Mouse (Mus musculus) E14TG2a.4 (cell line): Measurements from ENCODE around the gene Fbxo4.

ENCODE experiments used
- H3K27me3 ChIP-seq: 2 replicates; pipeline ENCODE4 v1.6.1; 2014; ENCODE audit warnings: low read length, control low read depth; ENCODE audit not compliant: insufficient read depth
- H3K36me3 ChIP-seq: 2 replicates; pipeline ENCODE4 v1.6.1; 2014; ENCODE audit warnings: low read length, control low read depth; ENCODE audit not compliant: insufficient read depth
- H3K4me1 ChIP-seq: replicated peaks from 2 replicates; pipeline ENCODE4 v1.6.1; 2014; ENCODE audit warnings: low read depth, low read length, control low read depth
- H3K4me3 ChIP-seq: replicated peaks from 2 replicates; pipeline ENCODE4 v1.5.1; 2014; ENCODE audit warnings: mild to moderate bottlenecking, low read length
- H3K9me3 ChIP-seq: 2 replicates; pipeline ENCODE4 v1.6.1; 2014; ENCODE audit warnings: low read length, control low read depth
- CTCF ChIP-seq: conservative IDR thresholded peaks from 2 replicates; pipeline ENCODE4 v1.5.1; 2014; ENCODE audit warnings: low read length
- NANOG ChIP-seq: IDR thresholded peaks from 2 replicates; pipeline ENCODE4 v1.6.1; 2014; ENCODE audit warnings: borderline replicate concordance, low read length, mixed read lengths
- POU5F1 ChIP-seq: IDR thresholded peaks from 2 replicates; pipeline ENCODE4 v1.6.1; 2014; ENCODE audit warnings: low read length, borderline replicate concordance

Fbxo4 gene

GRCm38 (mm10) chr15:3979061-3979848 is at the start of gene Fbxo4:
Gene Fbxo4, minus strand, starts transcription at chr15:3979573.
- Histone ChIP-seq H3K9me3 (no peaks in the 10 kb centered on the region), H3K4me3 (peak within 1 kb of the TSS; percentile 81), H3K4me1 (peaks cover 8% of the 10 kb centered on the region), H3K27me3 (no peaks in the 10 kb centered on the region), H3K36me3 (peaks cover 22% of the 10 kb centered on the region)
- TF ChIP-seq CTCF: no peak
- no peak for TF ChIP-seq NANOG
- no peak for TF ChIP-seq POU5F1

GRCm38 (mm10) chr15:4028960-4029359 is 49.6 kb upstream of the Fbxo4 start:
- Histone ChIP-seq H3K27me3 (peaks cover 14% of the 10 kb centered on the region; the same call in 1 of the 2 replicates), H3K4me1 (peaks cover 45% of the 10 kb centered on the region), H3K4me3 (no peak overlapping the region), H3K9me3 (no peaks in the 10 kb centered on the region), H3K36me3 (no peaks in the 10 kb centered on the region)
- no peak for TF ChIP-seq POU5F1
- TF ChIP-seq CTCF: no peak
- no peak for TF ChIP-seq NANOG

- H3K27me3 ChIP-seq: peaks cover 14% of the 10 kb centered on the region; the same call in 1 of the 2 replicates
- no peaks in the 10 kb centered on the region for H3K9me3 ChIP-seq
- H3K4me1 ChIP-seq: peaks cover 43% of the 10 kb centered on the region
- TF ChIP-seq CTCF: no peak
- TF ChIP-seq POU5F1: no peak
- TF ChIP-seq NANOG: no peak
- no peaks in the 10 kb centered on the region for H3K36me3 ChIP-seq
- no peak overlapping the region for H3K4me3 ChIP-seq
These were observed 49.0 kb upstream of the Fbxo4 start for GRCm38 (mm10) chr15:4028411-4028700.

- peaks cover 38% of the 10 kb centered on the region for H3K4me1 ChIP-seq
- H3K4me3 ChIP-seq: peak overlapping the region; percentile 94
- H3K36me3 ChIP-seq: no peaks in the 10 kb centered on the region
- H3K27me3 ChIP-seq: peaks cover 17% of the 10 kb centered on the region
- no peak for TF ChIP-seq CTCF
- TF ChIP-seq POU5F1: no peak
- TF ChIP-seq NANOG: no peak
- H3K9me3 ChIP-seq: no peaks in the 10 kb centered on the region
These were observed 48.5 kb upstream of the Fbxo4 start for GRCm38 (mm10) chr15:4027671-4028410.

- Histone ChIP-seq H3K27me3 (peaks cover 17% of the 10 kb centered on the region), H3K9me3 (no peaks in the 10 kb centered on the region), H3K4me1 (peaks cover 29% of the 10 kb centered on the region), H3K36me3 (no peaks in the 10 kb centered on the region), H3K4me3 (peak overlapping the region; percentile 94)
- TF ChIP-seq POU5F1 (no peak), NANOG (no peak), CTCF (no peak)
These were observed 47.6 kb upstream of the Fbxo4 start for GRCm38 (mm10) chr15:4026831-4027584.

- peak within 1 kb of the TSS; percentile 94 for H3K4me3 ChIP-seq
These were observed 46.9 kb upstream of the Fbxo4 start, which contains the start of gene Oxct1 for GRCm38 (mm10) chr15:4026231-4026773. Gene Oxct1, plus strand, starts transcription at chr15:4026383.

GRCm38 (mm10) chr15:4025508-4025904 is 46.1 kb upstream of the Fbxo4 start:
- TF ChIP-seq CTCF: no peak
- no peak for TF ChIP-seq NANOG
- no peak for TF ChIP-seq POU5F1
- Histone ChIP-seq H3K4me3 (peak overlapping the region; percentile 94), H3K9me3 (no peaks in the 10 kb centered on the region), H3K4me1 (peaks cover 27% of the 10 kb centered on the region), H3K36me3 (no peaks in the 10 kb centered on the region), H3K27me3 (peaks cover 17% of the 10 kb centered on the region)

More at GRCm38 (mm10) chr15:4026231-4026773, 46.9 kb upstream of the Fbxo4 start, which contains the start of gene Oxct1:
- Histone ChIP-seq H3K9me3 (no peaks in the 10 kb centered on the region), H3K27me3 (peaks cover 17% of the 10 kb centered on the region), H3K36me3 (no peaks in the 10 kb centered on the region), H3K4me1 (peaks cover 27% of the 10 kb centered on the region)
- no peak for TF ChIP-seq CTCF
- TF ChIP-seq POU5F1: no peak
- no peak for TF ChIP-seq NANOG
